Mouse (Mus musculus) limb, embryonic 14.5 days (tissue): ENCODE results near the gene 1700016D06Rik. TPM values are rescaled to one million over a fixed set of nuclear protein-coding genes. Genes with fewer than 3 reads are reported as not detected.
"Not testable (repeated sequence)": the region's sequence is repeated elsewhere in the genome, so short reads cannot be mapped to it uniquely, and the experiment has no call there.

Source experiments
- ATAC-seq: fragments of 200-750 bp; cut with Nextera tagmentation; 2 replicates; pipeline ENCODE4 v1.8.0; 2017; ENCODE audit warnings: low read depth, moderate number of reproducible peaks, moderate TSS enrichment; ENCODE audit not compliant: low FRiP score
- DNase-seq: peaks from one replicate; pipeline ENCODE4 v3.0.0-alpha.2; 2015; ENCODE audit warnings: low spot score
- H3K27ac ChIP-seq: fragments of 300-500 bp; sonication (generic); replicated peaks from 2 replicates; pipeline ENCODE4 v1.5.1; 2014; ENCODE audit warnings: low read depth, mild to moderate bottlenecking, low read length, moderate library complexity, mixed read lengths
- H3K27me3 ChIP-seq: fragments of 300-500 bp; sonication (generic); 2 replicates; pipeline ENCODE4 v1.6.1; 2014; ENCODE audit warnings: low read length, mixed read lengths; ENCODE audit not compliant: control insufficient read depth, insufficient read depth
- H3K36me3 ChIP-seq: fragments of 300-500 bp; sonication (generic); 2 replicates; pipeline ENCODE4 v1.6.1; 2014; ENCODE audit warnings: mild to moderate bottlenecking, low read length, moderate library complexity, mixed read lengths; ENCODE audit not compliant: control insufficient read depth, insufficient read depth
- H3K4me1 ChIP-seq: fragments of 300-500 bp; sonication (generic); 2 replicates; pipeline ENCODE4 v1.6.1; 2014; ENCODE audit warnings: antibody characterized with exemption, low read length, mixed read lengths; ENCODE audit not compliant: control insufficient read depth, insufficient read depth
- H3K4me2 ChIP-seq: fragments of 300-500 bp; sonication (generic); replicated peaks from 2 replicates; pipeline ENCODE4 v1.6.1; 2014; ENCODE audit warnings: low read depth, mild to moderate bottlenecking, low read length, moderate library complexity; ENCODE audit not compliant: severe bottlenecking
- H3K4me3 ChIP-seq: fragments of 300-500 bp; sonication (generic); replicated peaks from 2 replicates; pipeline ENCODE4 v1.5.1; 2014; ENCODE audit warnings: low read length
- H3K9ac ChIP-seq: fragments of 300-500 bp; sonication (generic); 2 replicates; pipeline ENCODE4 v1.6.1; 2014; ENCODE audit warnings: mild to moderate bottlenecking, low read depth, low read length, moderate library complexity; ENCODE audit not compliant: severe bottlenecking
- H3K9me3 ChIP-seq: fragments of 300-500 bp; sonication (generic); 2 replicates; pipeline ENCODE4 v1.6.1; 2016; ENCODE audit warnings: low read length; ENCODE audit not compliant: control insufficient read depth
- POLR2A ChIP-seq: fragments of 200-500 bp; IDR thresholded peaks from 2 replicates; pipeline ENCODE4 v1.8.0; 2012; ENCODE audit warnings: inconsistent platforms, mild to moderate bottlenecking, moderate library complexity, borderline replicate concordance; ENCODE audit not compliant: insufficient read depth, insufficient read length; ENCODE audit errors: extremely low read depth
- WGBS: fragments of 180-500 bp; shearing (Covaris S2); extraction: QIAGEN DNeasy Blood & Tissue Kit; methylation state at CpG from one replicate; pipeline ENCODE4 v1.1.7; 2014; 5-methylcytosine and 5-hydroxymethylcytosine counted together
- polyA plus RNA-seq, 2 experiments: library from polyadenylated mRNA; depleted of rRNA in 1 of 2; stranded (reverse) in 1 of 2; unstranded in 1 of 2; fragments of >200 nt; fragmentation: Nextera tagmentation in 1 of 2; extraction: Ambion mirVana in 1 of 2; gene quantifications; 2 replicates each; pipeline versions ENCODE4 v1.2.1 to v1.2.3; 2012 to 2014

Gene 1700016D06Rik
- polyA plus RNA-seq, 2 experiments: not detected

DNA sequence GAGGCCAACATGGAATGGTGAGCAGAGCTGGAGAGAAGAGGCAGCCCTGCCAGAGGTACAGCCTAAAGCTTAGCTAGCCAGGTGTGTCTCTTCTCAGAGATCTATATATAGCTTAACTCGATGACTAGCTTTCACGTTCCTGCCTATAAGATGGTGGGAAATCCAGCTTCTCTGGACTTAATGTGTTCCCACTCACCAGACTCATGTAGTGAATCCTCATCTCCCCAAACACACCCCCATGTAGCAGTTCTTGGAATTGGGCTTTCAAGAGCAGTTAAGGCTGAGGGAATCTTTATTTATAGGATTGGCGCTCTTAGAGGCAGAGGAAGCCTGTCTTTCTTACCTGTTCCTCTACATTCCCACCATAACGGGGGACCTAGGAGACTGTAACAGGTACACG, 13.6 kb downstream of the 1700016D06Rik start:
- H3K36me3 ChIP-seq: no peaks in the 10 kb centered on the region
- 91% methylated on average over 5 of the region's 5 CpGs for WGBS

DNA sequence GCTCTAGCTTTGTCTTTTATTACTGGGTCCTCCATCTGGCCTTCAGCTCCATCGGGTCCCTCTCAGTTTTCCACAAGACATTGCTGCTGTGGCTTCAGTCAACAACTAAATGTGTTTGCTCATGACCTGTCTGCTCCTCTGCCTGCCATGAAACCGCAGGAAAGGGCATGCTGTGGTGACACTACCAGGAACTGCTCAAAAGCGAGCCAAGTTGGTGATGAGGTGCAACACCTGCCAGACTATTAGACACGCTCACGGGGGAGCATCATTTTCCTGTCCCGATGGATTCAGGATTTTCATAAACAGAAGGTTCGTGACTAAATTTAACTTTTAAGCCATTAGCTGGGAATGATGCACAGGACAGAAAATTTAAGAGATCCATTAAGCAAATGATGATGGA, 16.3 kb downstream of the 1700016D06Rik start:
- ATAC-seq: no peak
- 75% methylated on average over 7 of the region's 7 CpGs for WGBS
- DNase-seq: no peak
- H3K4me3 ChIP-seq: no peak overlapping the region
- no peak overlapping the region for H3K27ac ChIP-seq
- H3K9me3 ChIP-seq: 0 out of 2 replicates have a peak, but pooled peaks cover 3% of the 10 kb centered on the region
- no peaks in the 10 kb centered on the region for H3K27me3 ChIP-seq
- H3K4me1 ChIP-seq: no peaks in the 10 kb centered on the region
- no peak for TF ChIP-seq POLR2A
- no peak overlapping the region for H3K4me2 ChIP-seq
- no peak overlapping the region for H3K9ac ChIP-seq
- no peaks in the 10 kb centered on the region for H3K36me3 ChIP-seq

More for the DNA sequence above, 13.6 kb downstream of the 1700016D06Rik start:
- ATAC-seq: no peak
- Histone ChIP-seq H3K4me1 (no peaks in the 10 kb centered on the region), H3K9me3 (0 out of 2 replicates have a peak, but pooled peaks cover 3% of the 10 kb centered on the region), H3K4me3 (no peak overlapping the region), H3K9ac (no peak overlapping the region), H3K4me2 (no peak overlapping the region), H3K27ac (no peak overlapping the region), H3K27me3 (no peaks in the 10 kb centered on the region)
- TF ChIP-seq POLR2A: no peak
- DNase-seq: no peak

DNA sequence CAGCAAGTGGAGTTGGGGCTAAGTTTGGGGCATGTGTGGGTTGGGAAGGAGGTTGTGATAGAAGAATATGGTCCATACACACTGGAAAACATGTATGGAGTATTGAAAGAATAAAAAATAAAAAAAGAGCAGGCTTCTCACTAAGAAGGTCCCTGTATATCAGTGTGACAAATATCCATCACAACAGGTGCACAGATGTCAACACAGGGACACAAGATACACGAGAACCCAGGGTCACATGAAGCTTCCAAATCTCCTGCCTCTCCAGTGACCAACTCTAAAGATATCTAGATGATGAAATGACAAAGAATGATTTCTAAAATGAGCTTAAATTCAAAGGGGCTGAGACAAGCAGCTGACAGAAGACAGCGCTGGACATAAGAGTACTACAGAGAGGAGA, 32.6 kb downstream of the 1700016D06Rik start:
- no peak for DNase-seq
- Histone ChIP-seq H3K27me3 (no peaks in the 10 kb centered on the region), H3K9me3 (no peaks in the 10 kb centered on the region), H3K36me3 (no peaks in the 10 kb centered on the region), H3K4me1 (no peaks in the 10 kb centered on the region), H3K27ac (no peak overlapping the region), H3K9ac (no peak overlapping the region), H3K4me3 (no peak overlapping the region), H3K4me2 (no peak overlapping the region)
- TF ChIP-seq POLR2A: no peak
- no peak for ATAC-seq
- whole genome bisulfite sequencing: 66% methylated on average over 2 of the region's 2 CpGs

DNA sequence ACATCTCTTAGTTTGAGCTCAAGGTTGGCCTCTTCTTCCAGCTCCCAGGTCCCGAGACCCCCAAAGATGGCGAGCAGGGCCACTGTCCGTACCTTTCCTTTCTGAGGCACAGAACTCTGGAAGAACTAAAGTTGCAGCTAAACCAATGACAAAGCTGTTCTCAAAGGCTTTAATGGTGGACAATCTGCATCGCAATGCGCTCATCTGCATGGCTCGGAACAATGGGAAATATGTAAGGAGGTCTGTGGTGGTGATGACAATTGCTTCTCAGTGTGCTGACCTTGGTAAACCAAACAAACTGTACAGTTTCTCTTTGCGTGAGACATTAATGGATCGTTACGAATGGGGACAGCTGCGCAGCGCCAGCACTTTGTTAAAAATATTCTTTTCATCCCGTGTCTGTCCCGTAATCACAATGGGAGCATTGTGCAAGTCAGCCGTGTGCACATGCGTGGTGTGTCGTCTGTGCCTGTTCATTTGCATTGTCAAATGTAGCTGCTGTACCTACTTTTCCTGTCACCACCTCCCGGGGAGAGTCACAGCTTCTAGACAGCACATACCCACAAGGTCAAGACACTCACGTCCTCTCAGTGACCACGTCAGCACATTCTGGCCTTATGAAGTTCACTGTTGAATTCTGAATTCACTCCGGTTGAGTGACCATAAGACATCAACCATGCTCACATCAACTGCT, 34.7 kb downstream of the 1700016D06Rik start:
- H3K4me1 ChIP-seq, H3K9ac ChIP-seq, H3K27ac ChIP-seq, H3K4me2 ChIP-seq, H3K36me3 ChIP-seq, H3K9me3 ChIP-seq, ATAC-seq, DNase-seq, H3K27me3 ChIP-seq, H3K4me3 ChIP-seq: not testable (repeated sequence)
- WGBS: 89% methylated on average over 20 of the region's 20 CpGs

DNA sequence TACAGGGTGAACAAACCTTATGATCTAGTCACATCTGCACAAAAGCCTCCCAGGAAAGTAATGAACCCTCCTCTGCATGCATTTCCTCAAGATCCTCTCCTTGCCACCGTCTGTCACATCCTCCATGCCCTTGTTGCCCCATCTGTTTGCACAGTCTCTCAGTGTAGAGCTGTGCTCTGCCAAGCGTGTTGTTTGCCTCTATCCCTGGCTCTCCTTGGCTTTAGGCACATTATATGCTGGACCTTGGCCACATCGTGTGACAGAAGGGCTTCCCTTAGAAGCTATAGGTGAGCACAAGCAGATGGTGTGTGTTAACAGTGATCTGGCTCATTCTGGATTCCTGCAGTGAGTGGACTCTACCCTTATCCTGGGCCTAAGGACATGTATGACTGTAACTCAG, 38.9 kb downstream of the 1700016D06Rik start:
- H3K27ac ChIP-seq: no peak overlapping the region
- ATAC-seq (no peak), DNase-seq (no peak)
- no peak overlapping the region for H3K9ac ChIP-seq
- no peak for TF ChIP-seq POLR2A
- WGBS: 86% methylated on average over 3 of the region's 3 CpGs
- no peaks in the 10 kb centered on the region for H3K4me1 ChIP-seq
- H3K27me3 ChIP-seq: no peaks in the 10 kb centered on the region
- no peak overlapping the region for H3K4me3 ChIP-seq
- no peaks in the 10 kb centered on the region for H3K36me3 ChIP-seq
- H3K9me3 ChIP-seq: no peaks in the 10 kb centered on the region
- no peak overlapping the region for H3K4me2 ChIP-seq
